Mouse (Mus musculus) G1E (cell line): ENCODE results near the gene Peak1. TPM values are rescaled to one million over a fixed set of nuclear protein-coding genes. Genes with fewer than 3 reads are reported as not detected.

Experiments used
- ATAC-seq: 2 replicates; pipeline ENCODE4 v1.8.0; 2016; ENCODE audit warnings: mild to moderate bottlenecking; ENCODE audit not compliant: insufficient number of reproducible peaks, poor library complexity, low FRiP score, severe bottlenecking; ENCODE audit errors: extremely low read depth
- DNase-seq: peaks from one replicate; pipeline ENCODE4 v3.0.0; 2012; ENCODE audit warnings: low spot score
- H3K27me3 ChIP-seq: 2 replicates; pipeline ENCODE4 v1.6.1; 2012; ENCODE audit warnings: mild to moderate bottlenecking, low read length, inconsistent platforms; ENCODE audit not compliant: insufficient read depth
- H3K36me3 ChIP-seq: replicated peaks from 2 replicates; pipeline ENCODE3; 2012; ENCODE audit warnings: mild to moderate bottlenecking, inconsistent platforms
- H3K4me1 ChIP-seq: 2 replicates; pipeline ENCODE4 v1.6.1; 2012; ENCODE audit warnings: low read depth, low read length, inconsistent platforms, mixed read lengths; ENCODE audit not compliant: insufficient read depth
- H3K4me3 ChIP-seq: 2 replicates; pipeline ENCODE4 v1.5.1; 2012; ENCODE audit warnings: low read depth, mild to moderate bottlenecking, inconsistent platforms, low read length, moderate library complexity, mixed read lengths
- H3K9me3 ChIP-seq: replicated peaks from 2 replicates; pipeline ENCODE4 v1.6.1; 2012; ENCODE audit warnings: inconsistent platforms
- CTCF ChIP-seq: IDR thresholded peaks from 2 replicates; pipeline ENCODE4 v1.5.1; 2012; ENCODE audit warnings: low read depth, low read length, inconsistent platforms, mixed read lengths
- GATA1 ChIP-seq: IDR thresholded peaks from 2 replicates; pipeline ENCODE4 v1.6.1; 2012; ENCODE audit warnings: borderline replicate concordance, low read length, inconsistent platforms, mixed read lengths
- GATA2 ChIP-seq: IDR thresholded peaks from 2 replicates; pipeline ENCODE4 v1.6.1; 2012; ENCODE audit warnings: low read depth, low read length, inconsistent platforms, borderline replicate concordance
- POLR2AphosphoS5 ChIP-seq: IDR thresholded peaks from 2 replicates; pipeline ENCODE4 v1.6.1; 2012; ENCODE audit warnings: low read depth, low read length, inconsistent platforms; ENCODE audit not compliant: insufficient replicate concordance
- TAL1 ChIP-seq: conservative IDR thresholded peaks from 2 replicates; pipeline ENCODE4 v1.6.1; 2012; ENCODE audit warnings: low read depth, low read length, inconsistent platforms, mixed read lengths
- polyA plus RNA-seq: library from polyadenylated mRNA; stranded (reverse); fragments of >175 nt; gene quantifications from 2 replicates; pipeline ENCODE4 v1.2.3, GENCODE M21; 2012
- total RNA-seq, 2 experiments: library from RNA; stranded (forward) in 1 of 2; stranded (reverse) in 1 of 2; fragments of 200-1000 nt in 1 of 2; fragments of >200 nt in 1 of 2; fragmentation: Nextera tagmentation in 1 of 2; gene quantifications; 2 replicates each; pipeline ENCODE4 v1.2.3; 2014 to 2017

The Peak1 gene
- total and polyA plus RNA-seq, 3 experiments: 3.1 to 22.5 (median 11.6) TPM

DNA sequence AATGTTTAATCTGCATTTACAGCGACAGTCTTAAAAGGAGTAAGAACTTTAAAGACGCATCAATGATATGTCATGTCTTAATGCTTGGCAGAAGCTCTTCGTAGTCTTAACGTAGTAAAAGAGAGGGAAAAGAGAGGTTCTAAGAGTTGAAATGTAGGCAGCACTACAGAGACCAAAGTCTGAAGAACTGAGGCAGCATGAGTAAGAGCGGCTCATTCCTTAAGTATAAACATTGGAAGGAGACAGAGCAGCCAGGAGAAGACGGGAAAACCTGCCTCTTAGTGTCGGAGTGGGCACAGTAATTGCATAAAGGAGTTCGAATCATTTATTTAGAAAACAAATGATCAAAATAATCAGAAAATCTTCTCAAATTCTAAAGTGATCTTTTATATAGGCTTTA, 173.5 kb downstream of the Peak1 start:
- no peak for ATAC-seq
- TF ChIP-seq POLR2AphosphoS5 (no peak), GATA1 (no peak), GATA2 (no peak), CTCF (no peak), TAL1 (no peak)
- Histone ChIP-seq H3K27me3 (no peaks in the 10 kb centered on the region), H3K36me3 (peaks cover 47% of the 10 kb centered on the region), H3K4me3 (no peak overlapping the region), H3K4me1 (no peaks in the 10 kb centered on the region), H3K9me3 (no peaks in the 10 kb centered on the region)
- DNase-seq: no peak

DNA sequence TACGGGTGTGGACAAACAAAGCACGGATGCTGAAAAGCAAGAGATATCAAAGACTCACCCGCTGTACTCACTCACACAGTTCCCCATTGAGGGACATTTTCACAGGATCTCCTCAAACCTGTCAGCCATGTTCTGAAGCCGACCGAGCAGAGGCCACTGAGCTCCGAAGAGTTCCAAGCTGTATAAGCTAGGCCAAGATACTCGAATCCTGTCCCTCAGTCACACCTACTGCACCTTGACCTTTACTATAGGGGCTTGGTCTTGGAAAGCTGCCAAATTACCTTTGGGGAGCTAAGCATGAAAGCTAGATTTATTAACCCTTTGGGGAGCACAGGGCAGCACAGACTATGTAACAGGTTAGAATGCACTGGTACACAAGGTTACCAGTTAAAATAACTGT, 174.0 kb downstream of the Peak1 start:
- DNase-seq: no peak
- no peak for ATAC-seq
- H3K4me1 ChIP-seq: no peaks in the 10 kb centered on the region
- H3K27me3 ChIP-seq: no peaks in the 10 kb centered on the region
- no peaks in the 10 kb centered on the region for H3K9me3 ChIP-seq
- H3K4me3 ChIP-seq: no peak overlapping the region
- H3K36me3 ChIP-seq: peaks cover 47% of the 10 kb centered on the region
- TF ChIP-seq TAL1: no peak
- no peak for TF ChIP-seq GATA2
- TF ChIP-seq CTCF: no peak
- no peak for TF ChIP-seq GATA1
- no peak for TF ChIP-seq POLR2AphosphoS5

DNA sequence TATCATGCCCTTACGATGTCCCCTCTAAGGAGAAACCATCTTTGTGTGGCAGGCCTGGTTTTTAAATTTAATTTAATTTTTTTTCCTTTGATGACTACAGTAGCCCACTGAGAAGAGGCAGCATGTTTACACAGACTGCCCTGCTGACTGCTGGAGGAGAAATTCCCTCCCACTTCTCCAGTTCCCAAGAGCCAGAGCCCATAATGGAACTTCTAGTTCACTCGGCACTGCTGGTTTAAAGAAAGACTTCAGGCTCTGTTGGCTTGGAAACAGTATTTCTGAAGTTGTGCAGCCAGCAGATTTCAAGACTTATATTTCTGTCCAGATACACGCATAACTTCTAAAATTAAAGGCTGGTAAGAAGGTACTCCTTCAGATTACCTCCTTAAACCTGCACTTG, 175.2 kb downstream of the Peak1 start:
- Histone ChIP-seq H3K4me1 (no peaks in the 10 kb centered on the region), H3K36me3 (peaks cover 49% of the 10 kb centered on the region), H3K9me3 (no peaks in the 10 kb centered on the region), H3K27me3 (no peaks in the 10 kb centered on the region), H3K4me3 (no peak overlapping the region)
- DNase-seq (no peak), ATAC-seq (no peak)
- TF ChIP-seq GATA1: no peak

DNA sequence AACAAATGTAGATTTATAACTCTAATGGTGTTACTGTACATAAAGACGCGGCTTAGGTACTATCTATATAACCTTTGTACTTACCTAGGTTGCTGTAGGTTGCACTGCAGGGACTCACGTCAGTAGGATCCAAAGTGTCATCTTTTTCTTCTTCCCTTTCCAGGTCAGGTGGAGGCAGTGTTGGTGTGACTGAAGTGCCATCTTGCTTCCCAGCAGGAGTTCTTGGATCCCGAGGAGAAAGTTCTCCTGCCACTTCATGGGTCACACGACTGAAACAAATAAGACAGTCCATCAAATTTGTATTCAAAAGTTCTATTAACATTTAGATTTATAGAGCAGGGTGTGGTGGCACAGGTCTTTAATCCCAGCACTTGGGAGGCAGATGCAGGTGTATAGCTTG, 176.8 kb downstream of the Peak1 start:
- DNase-seq: no peak

DNA sequence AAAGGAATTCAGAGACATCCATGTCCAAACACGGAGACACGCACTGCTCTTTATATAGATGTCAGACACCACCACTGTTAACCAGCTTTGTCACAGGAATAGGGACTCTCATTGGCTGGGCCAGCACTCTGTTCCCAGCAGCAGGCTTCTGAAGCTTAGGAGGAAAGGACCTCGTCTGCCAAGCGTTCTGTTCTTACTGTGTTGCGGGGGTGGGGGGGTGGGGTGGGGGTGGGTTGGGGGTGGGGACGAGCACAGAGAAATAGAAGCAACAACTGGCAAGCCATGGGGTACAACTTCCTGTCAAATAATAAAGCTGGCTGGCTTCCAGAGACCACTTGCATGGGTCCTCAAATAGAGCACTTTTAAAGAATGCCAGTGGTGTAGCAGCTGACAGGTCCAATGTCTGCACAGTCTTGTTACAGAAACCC, 182.0 kb downstream of the Peak1 start:
- TF ChIP-seq CTCF (no peak), GATA2 (no peak), POLR2AphosphoS5 (no peak), TAL1 (no peak), GATA1 (no peak)
- ATAC-seq (no peak), DNase-seq (no peak)
- Histone ChIP-seq H3K36me3 (peaks cover 27% of the 10 kb centered on the region), H3K27me3 (no peaks in the 10 kb centered on the region), H3K9me3 (no peaks in the 10 kb centered on the region), H3K4me3 (no peak overlapping the region), H3K4me1 (no peaks in the 10 kb centered on the region)

More for the DNA sequence above, 176.8 kb downstream of the Peak1 start:
- Histone ChIP-seq H3K27me3 (no peaks in the 10 kb centered on the region), H3K4me1 (no peaks in the 10 kb centered on the region), H3K36me3 (peaks cover 47% of the 10 kb centered on the region), H3K9me3 (no peaks in the 10 kb centered on the region), H3K4me3 (no peak overlapping the region)
- ATAC-seq: no peak
- no peak for TF ChIP-seq TAL1
- TF ChIP-seq CTCF: no peak
- no peak for TF ChIP-seq POLR2AphosphoS5
- no peak for TF ChIP-seq GATA1
- no peak for TF ChIP-seq GATA2

DNA sequence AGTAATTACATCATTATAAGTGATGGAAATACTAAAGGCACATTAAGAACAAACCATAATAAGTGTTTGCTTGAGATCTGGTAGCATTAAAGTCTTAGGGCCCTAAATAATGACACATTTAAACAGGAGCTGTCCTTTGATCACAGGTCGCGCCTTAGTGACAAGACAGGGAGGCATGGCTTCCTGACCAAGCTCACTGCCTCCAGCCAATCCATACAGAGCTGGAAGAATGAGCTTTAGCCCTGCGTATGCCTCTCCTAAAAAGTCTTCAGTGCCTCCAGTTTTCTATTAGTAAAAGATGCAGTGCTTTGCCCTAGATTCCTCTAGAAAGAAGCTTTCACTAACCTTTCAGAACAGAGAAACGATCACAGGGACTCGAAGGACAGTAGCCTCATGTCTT, 182.6 kb downstream of the Peak1 start:
- H3K36me3 ChIP-seq: peaks cover 22% of the 10 kb centered on the region

DNA sequence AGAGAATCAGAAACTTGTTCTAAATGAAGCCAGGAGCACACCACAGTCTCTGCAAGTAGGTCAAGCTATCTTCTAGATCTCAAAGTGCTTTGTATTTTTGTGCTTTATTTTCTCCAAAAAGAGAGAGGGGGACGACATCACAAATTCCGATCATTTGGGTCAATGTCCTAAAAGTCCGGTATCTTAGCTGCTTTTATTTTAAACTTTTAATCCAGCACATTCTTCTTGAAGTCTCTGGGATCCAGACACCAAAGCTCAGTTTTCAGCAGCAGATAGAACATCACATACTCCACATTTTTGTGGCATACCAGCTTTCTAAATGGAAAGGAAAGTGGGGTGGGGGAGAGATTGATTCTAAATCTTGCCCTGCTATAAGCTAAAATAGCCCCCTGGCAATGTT, 183.3 kb downstream of the Peak1 start:
- no peaks in the 10 kb centered on the region for H3K27me3 ChIP-seq
- no peak for TF ChIP-seq GATA1
- TF ChIP-seq CTCF: no peak
- TF ChIP-seq GATA2: no peak
- no peak for TF ChIP-seq TAL1
- TF ChIP-seq POLR2AphosphoS5: no peak
- no peak overlapping the region for H3K4me3 ChIP-seq
- no peaks in the 10 kb centered on the region for H3K4me1 ChIP-seq
- no peaks in the 10 kb centered on the region for H3K9me3 ChIP-seq
- H3K36me3 ChIP-seq: peaks cover 16% of the 10 kb centered on the region
- no peak for DNase-seq
- ATAC-seq: no peak

More for the DNA sequence above, 182.6 kb downstream of the Peak1 start:
- Histone ChIP-seq H3K9me3 (no peaks in the 10 kb centered on the region), H3K4me3 (no peak overlapping the region), H3K27me3 (no peaks in the 10 kb centered on the region), H3K4me1 (no peaks in the 10 kb centered on the region)
- DNase-seq (no peak), ATAC-seq (no peak)
- TF ChIP-seq TAL1: no peak
- no peak for TF ChIP-seq GATA2
- no peak for TF ChIP-seq GATA1
